Mouse (Mus musculus) forebrain, embryonic 14.5 days (tissue): ENCODE data around the gene Casp4. TPM values are rescaled to one million over a fixed set of nuclear protein-coding genes. Genes with fewer than 3 reads are reported as not detected.

Source experiments
- ATAC-seq: fragments of 200-750 bp; cut with Nextera tagmentation; 2 replicates; pipeline ENCODE4 v1.8.0; 2017; ENCODE audit warnings: mild to moderate bottlenecking, moderate library complexity
- DNase-seq: peaks from one replicate; pipeline ENCODE4 v3.0.0-alpha.2; 2015; ENCODE audit warnings: low spot score
- H3K27ac ChIP-seq: fragments of 300-500 bp; sonication (generic); 2 replicates; pipeline ENCODE4 v1.5.1; 2014; ENCODE audit warnings: low read depth, mild to moderate bottlenecking, control low read depth, low read length, moderate library complexity
- H3K27me3 ChIP-seq: fragments of 300-500 bp; sonication (generic); replicated peaks from 2 replicates; pipeline ENCODE4 v1.6.1; 2014; ENCODE audit warnings: low read length, control low read depth, mixed read lengths; ENCODE audit not compliant: control insufficient read depth, insufficient read depth
- H3K36me3 ChIP-seq: fragments of 300-500 bp; sonication (generic); 2 replicates; pipeline ENCODE4 v1.6.1; 2014; ENCODE audit warnings: low read length, control low read depth; ENCODE audit not compliant: control insufficient read depth, insufficient read depth
- H3K4me1 ChIP-seq: fragments of 300-500 bp; sonication (generic); 2 replicates; pipeline ENCODE4 v1.6.1; 2014; ENCODE audit warnings: antibody characterized with exemption, low read length, control low read depth; ENCODE audit not compliant: control insufficient read depth, insufficient read depth
- H3K4me2 ChIP-seq: fragments of 300-500 bp; sonication (generic); 2 replicates; pipeline ENCODE4 v1.6.1; 2014; ENCODE audit warnings: mild to moderate bottlenecking, control low read depth, low read length
- H3K4me3 ChIP-seq: fragments of 300-500 bp; sonication (generic); 2 replicates; pipeline ENCODE4 v1.5.1; 2014; ENCODE audit warnings: low read depth, low read length, control low read depth
- H3K9ac ChIP-seq: fragments of 300-500 bp; sonication (generic); 2 replicates; pipeline ENCODE4 v1.6.1; 2014; ENCODE audit warnings: mild to moderate bottlenecking, low read length, control low read depth, moderate library complexity
- H3K9me3 ChIP-seq: fragments of 300-500 bp; sonication (generic); replicated peaks from 2 replicates; pipeline ENCODE4 v1.6.1; 2016; ENCODE audit warnings: low read length, control low read depth, mixed read lengths; ENCODE audit not compliant: control insufficient read depth
- WGBS: fragments of 180-500 bp; shearing (Covaris S2); extraction: QIAGEN DNeasy Blood & Tissue Kit; methylation state at CpG from one replicate; pipeline ENCODE4 v1.1.7; 2014; 5-methylcytosine and 5-hydroxymethylcytosine counted together
- polyA plus RNA-seq: library from polyadenylated mRNA; unstranded; fragments of >200 nt; fragmentation: Nextera tagmentation; extraction: Ambion mirVana; gene quantifications from 2 replicates; pipeline ENCODE4 v1.2.1, GENCODE M21; 2014

Casp4 gene
- polyA plus RNA-seq, 1 experiment from 2014 or later, result 0.38 TPM

GRCm38 (mm10) chr9:5345291-5345898 lies 36.8 kb downstream of the Casp4 start, which contains the start of gene Casp12:
Gene Casp12 (plus strand): TSS chr9:5345430.
- ATAC-seq, result no peak
- 84% methylated on average over 4 of the region's 4 CpGs for WGBS

GRCm38 (mm10) chr9:5347381-5347780 lies 38.8 kb downstream of the Casp4 start:
- H3K9ac ChIP-seq, result no peak overlapping the region
- H3K27me3 ChIP-seq, result no peaks in the 10 kb centered on the region
- WGBS, result 85% methylated on average over 4 of the region's 4 CpGs
- no peak overlapping the region for H3K4me2 ChIP-seq
- H3K4me1 ChIP-seq, result no peaks in the 10 kb centered on the region
- H3K9me3 ChIP-seq, result no peaks in the 10 kb centered on the region
- H3K36me3 ChIP-seq, result no peaks in the 10 kb centered on the region
- no peak overlapping the region for H3K4me3 ChIP-seq
- DNase-seq, result no peak
- no peak for ATAC-seq
- no peak overlapping the region for H3K27ac ChIP-seq

More at GRCm38 (mm10) chr9:5345291-5345898, 36.8 kb downstream of the Casp4 start, which contains the start of gene Casp12:
- no peak within 1 kb of the TSS for H3K9ac ChIP-seq
- H3K36me3 ChIP-seq, result no peaks in the 10 kb centered on the region
- no peaks in the 10 kb centered on the region for H3K27me3 ChIP-seq
- no peak for DNase-seq
- H3K4me1 ChIP-seq, result no peaks in the 10 kb centered on the region
- no peak within 1 kb of the TSS for H3K4me2 ChIP-seq
- H3K9me3 ChIP-seq, result no peaks in the 10 kb centered on the region
- no peak within 1 kb of the TSS for H3K27ac ChIP-seq
- no peak within 1 kb of the TSS for H3K4me3 ChIP-seq

GRCm38 (mm10) chr9:5353673-5354072 lies 45.0 kb downstream of the Casp4 start:
- Histone ChIP-seq H3K4me3 (no peak overlapping the region), H3K4me2 (no peak overlapping the region), H3K27me3 (no peaks in the 10 kb centered on the region), H3K9me3 (no peaks in the 10 kb centered on the region), H3K9ac (no peak overlapping the region), H3K4me1 (no peaks in the 10 kb centered on the region), H3K36me3 (no peaks in the 10 kb centered on the region), H3K27ac (no peak overlapping the region)
- no peak for DNase-seq
- WGBS, result 90% methylated on average over 2 of the region's 2 CpGs
- ATAC-seq, result no peak

GRCm38 (mm10) chr9:5356801-5357200 lies 48.2 kb downstream of the Casp4 start:
- ATAC-seq (no peak), DNase-seq (no peak)
- no peaks in the 10 kb centered on the region for H3K9me3 ChIP-seq
- H3K4me3 ChIP-seq, result no peak overlapping the region
- H3K27ac ChIP-seq, result no peak overlapping the region
- no peaks in the 10 kb centered on the region for H3K4me1 ChIP-seq
- no peak overlapping the region for H3K4me2 ChIP-seq
- H3K27me3 ChIP-seq, result no peaks in the 10 kb centered on the region
- H3K36me3 ChIP-seq, result no peaks in the 10 kb centered on the region
- H3K9ac ChIP-seq, result no peak overlapping the region

Other genes with a start within 250 kb of the Casp4 start
- 1.1 and 1.3 TPM in 2 replicates for gene Casp1, start 10.3 kb upstream of the Casp4 start, polyA plus RNA-seq
- 0.38 and 0.51 TPM in 2 replicates for gene Casp12, start 36.6 kb downstream of the Casp4 start, polyA plus RNA-seq